Mouse (Mus musculus) testis, adult 2 months (tissue): ENCODE measurements around the gene Tmc3. TPM values are rescaled to one million over a fixed set of nuclear protein-coding genes. Genes with fewer than 3 reads are reported as not detected.

Experiments
- H3K27ac ChIP-seq: fragments of 200-500 bp; 2 replicates; pipeline ENCODE4 v1.5.1; 2012; ENCODE audit warnings: low read depth, low read length; ENCODE audit not compliant: control insufficient read depth, insufficient read depth
- H3K27me3 ChIP-seq: fragments of 200-500 bp; 2 replicates; pipeline ENCODE4 v1.6.1; 2012; ENCODE audit warnings: mild to moderate bottlenecking, low read length, moderate library complexity; ENCODE audit not compliant: control insufficient read depth, insufficient read depth
- H3K36me3 ChIP-seq: fragments of 200-500 bp; 2 replicates; pipeline ENCODE4 v1.6.1; 2012; ENCODE audit warnings: mild to moderate bottlenecking, low read length; ENCODE audit not compliant: control insufficient read depth, insufficient read depth
- H3K4me1 ChIP-seq: fragments of 200-500 bp; 2 replicates; pipeline ENCODE4 v1.6.1; 2012; ENCODE audit warnings: low read length; ENCODE audit not compliant: control insufficient read depth, insufficient read depth
- H3K4me3 ChIP-seq: fragments of 200-500 bp; 2 replicates; pipeline ENCODE4 v1.5.1; 2012; ENCODE audit warnings: low read depth, mild to moderate bottlenecking, low read length, moderate library complexity, mixed read lengths; ENCODE audit not compliant: control insufficient read depth
- CTCF ChIP-seq: fragments of 200-500 bp; IDR thresholded peaks from 2 replicates; pipeline ENCODE4 v1.5.1; 2012; ENCODE audit warnings: low read depth, mild to moderate bottlenecking, inconsistent platforms, low read length, moderate library complexity; ENCODE audit not compliant: control insufficient read depth, insufficient read depth, insufficient replicate concordance
- POLR2A ChIP-seq: fragments of 200-500 bp; IDR thresholded peaks from 2 replicates; pipeline ENCODE4 v1.6.1; 2012; ENCODE audit warnings: low read depth, mild to moderate bottlenecking, inconsistent platforms, low read length, moderate library complexity; ENCODE audit not compliant: control insufficient read depth
- polyA plus RNA-seq: library from polyadenylated mRNA; depleted of rRNA; stranded (reverse); fragments of >200 nt; gene quantifications from 2 replicates; pipeline ENCODE4 v1.2.3, GENCODE M21; 2012

Tmc3 gene
- polyA plus RNA-seq, 1 experiment = 0.33 TPM

GRCm38 (mm10) chr7:83615815-83616214, 31.1 kb downstream of the Tmc3 start:
- Histone ChIP-seq H3K36me3 (no peaks in the 10 kb centered on the region), H3K27me3 (no peaks in the 10 kb centered on the region), H3K27ac (no peak overlapping the region), H3K4me3 (peak overlapping the region; percentile 43; the same call in 1 of the 2 replicates), H3K4me1 (no peaks in the 10 kb centered on the region)
- TF ChIP-seq POLR2A = no peak
- TF ChIP-seq CTCF = peak; percentile 32; the same call in 1 of the 2 replicates

DNA sequence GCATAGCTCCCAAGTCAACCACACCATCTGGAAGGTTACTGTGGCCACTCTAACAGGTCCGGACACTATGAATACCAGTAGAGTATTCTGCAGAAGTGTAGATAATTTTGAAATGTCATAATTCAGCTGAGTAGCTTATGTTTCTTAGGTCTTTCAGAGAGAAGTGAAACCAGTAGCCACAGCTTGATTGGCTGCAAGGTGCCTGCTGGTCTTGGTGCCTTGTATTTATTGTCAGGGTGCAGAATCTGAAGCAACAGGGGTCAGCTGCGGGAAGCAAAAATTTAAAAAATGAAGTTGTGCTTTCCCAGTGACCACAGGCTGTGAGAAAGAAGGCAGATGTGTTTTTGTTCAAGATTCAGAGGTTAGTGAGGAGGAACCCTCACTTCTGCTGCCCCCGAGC, 31.5 kb downstream of the Tmc3 start:
- Histone ChIP-seq H3K36me3 (no peaks in the 10 kb centered on the region), H3K27me3 (no peaks in the 10 kb centered on the region), H3K4me3 (no peak overlapping the region), H3K4me1 (no peaks in the 10 kb centered on the region), H3K27ac (no peak overlapping the region)
- TF ChIP-seq POLR2A (no peak), CTCF (no peak)

GRCm38 (mm10) chr7:83618709-83619108, 34.0 kb downstream of the Tmc3 start:
- TF ChIP-seq CTCF (no peak), POLR2A (no peak)
- Histone ChIP-seq H3K4me1 (no peaks in the 10 kb centered on the region), H3K27ac (no peak overlapping the region), H3K36me3 (no peaks in the 10 kb centered on the region), H3K4me3 (no peak overlapping the region), H3K27me3 (no peaks in the 10 kb centered on the region)

DNA sequence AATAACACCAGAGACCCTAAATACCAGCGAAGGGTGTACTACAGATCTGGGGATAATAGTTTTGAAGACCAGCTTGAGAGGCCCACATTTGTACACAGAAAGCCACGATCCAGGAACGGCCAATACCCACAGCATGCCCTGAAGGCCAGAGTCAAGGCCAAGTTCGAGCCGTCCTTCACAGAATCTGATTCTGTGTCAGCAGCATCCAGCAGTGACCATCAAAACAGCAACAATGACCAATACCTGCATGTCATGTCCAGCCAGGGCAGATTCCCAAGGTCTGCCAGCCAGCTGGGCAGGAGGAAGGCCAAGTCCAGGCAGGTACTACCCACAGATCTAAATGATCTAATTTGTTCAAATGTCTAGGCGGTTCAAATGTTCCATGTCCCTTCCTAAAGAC, 37.9 kb downstream of the Tmc3 start:
- H3K27ac ChIP-seq = no peak overlapping the region
- H3K4me3 ChIP-seq = no peak overlapping the region
- no peaks in the 10 kb centered on the region for H3K36me3 ChIP-seq
- H3K4me1 ChIP-seq = no peaks in the 10 kb centered on the region; the same call in 1 of the 2 replicates
- no peak for TF ChIP-seq POLR2A
- no peak for TF ChIP-seq CTCF
- no peaks in the 10 kb centered on the region for H3K27me3 ChIP-seq

DNA sequence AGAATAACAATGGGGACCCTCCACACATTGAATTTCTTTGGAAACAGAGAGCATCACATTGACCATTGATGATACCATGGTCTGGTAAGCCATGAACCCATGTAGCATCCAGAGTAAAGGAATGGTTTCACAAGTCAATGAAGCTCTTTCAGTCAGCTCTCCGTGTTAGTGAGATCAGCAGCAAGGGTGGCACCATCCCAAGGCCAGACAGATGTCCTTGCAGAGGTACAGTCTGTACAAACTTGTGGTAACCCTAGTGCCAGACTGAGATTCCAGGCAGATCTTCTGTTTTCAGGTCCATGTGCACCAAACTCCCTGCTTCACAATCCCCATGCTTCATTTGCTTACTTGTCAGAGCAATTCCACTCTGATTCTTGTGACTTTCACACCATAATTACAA, 39.3 kb downstream of the Tmc3 start:
- TF ChIP-seq POLR2A (no peak), CTCF (no peak)
- H3K4me3 ChIP-seq = no peak overlapping the region
- H3K27ac ChIP-seq = peak overlapping the region; percentile 49
- H3K4me1 ChIP-seq = no peaks in the 10 kb centered on the region; the same call in 1 of the 2 replicates
- no peaks in the 10 kb centered on the region for H3K36me3 ChIP-seq
- no peaks in the 10 kb centered on the region for H3K27me3 ChIP-seq

DNA sequence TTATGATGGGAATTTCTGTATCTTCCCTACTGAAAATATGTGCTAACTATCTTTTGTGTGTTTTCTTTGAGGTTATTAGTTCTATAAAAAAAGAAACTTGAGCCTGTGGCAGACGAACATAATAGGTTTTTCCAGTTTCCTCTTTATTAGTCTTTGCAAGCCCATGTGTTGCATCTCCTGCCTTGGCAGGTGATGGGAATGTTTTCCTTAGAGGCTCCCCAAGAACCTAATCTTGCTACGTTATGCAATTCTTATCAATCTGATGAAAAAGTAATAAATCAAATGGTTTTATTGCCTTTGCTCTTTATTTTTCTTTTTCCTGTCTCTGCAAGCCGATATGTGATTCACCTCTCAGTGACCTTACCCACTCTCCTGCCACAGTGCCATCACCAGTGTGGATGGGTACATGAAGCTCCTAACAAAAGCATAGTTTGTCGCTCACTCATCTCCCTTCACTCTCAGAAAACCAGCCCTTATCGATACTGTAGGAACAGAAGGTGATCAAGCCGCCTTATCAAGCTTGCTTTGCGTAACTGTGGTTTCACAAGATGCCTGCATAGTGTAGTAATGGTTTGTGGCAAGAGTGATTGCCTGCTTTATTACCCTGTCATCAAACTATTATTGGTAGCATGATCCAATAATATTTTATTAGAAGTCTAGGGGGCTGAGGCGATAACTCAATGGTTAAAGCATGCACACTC, 42.0 kb downstream of the Tmc3 start:
- H3K27ac ChIP-seq = no peak overlapping the region
- peaks cover 2% of the 10 kb centered on the region; the same call in 1 of the 2 replicates for H3K4me1 ChIP-seq
- TF ChIP-seq POLR2A (no peak), CTCF (no peak)
- H3K36me3 ChIP-seq = no peaks in the 10 kb centered on the region
- H3K4me3 ChIP-seq = no peak overlapping the region
- H3K27me3 ChIP-seq = no peaks in the 10 kb centered on the region

DNA sequence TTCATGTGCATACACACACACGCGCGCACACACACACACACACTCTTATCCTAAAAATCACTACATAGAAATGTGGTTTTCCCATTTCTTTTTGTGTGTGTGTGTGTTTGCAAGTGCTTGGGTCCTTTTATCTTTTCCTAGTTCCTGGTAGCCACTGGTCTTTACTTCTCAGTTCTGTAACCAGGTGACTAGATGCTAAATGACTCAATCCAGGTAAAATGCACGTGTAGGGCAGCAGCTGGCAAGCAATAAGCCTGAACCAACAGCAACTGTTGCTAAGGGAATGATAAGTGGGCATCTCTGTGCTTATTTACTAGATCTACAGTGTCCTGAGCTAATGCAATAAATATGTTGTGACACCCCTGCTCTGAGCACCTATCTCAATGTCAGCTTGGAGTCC, 42.6 kb downstream of the Tmc3 start:
- Histone ChIP-seq H3K36me3 (no peaks in the 10 kb centered on the region), H3K27me3 (peaks cover 2% of the 10 kb centered on the region; the same call in 1 of the 2 replicates), H3K27ac (no peak overlapping the region), H3K4me3 (no peak overlapping the region), H3K4me1 (peaks cover 4% of the 10 kb centered on the region)
- no peak for TF ChIP-seq CTCF
- TF ChIP-seq POLR2A = no peak
